Mouse (Mus musculus): ENCODE data around the gene Kcmf1. TPM values are rescaled to one million over a fixed set of nuclear protein-coding genes. Genes with fewer than 3 reads are reported as not detected.
"Not testable (repeated sequence)": the region's sequence is repeated elsewhere in the genome, so short reads cannot be mapped to it uniquely, and the experiment has no call there.

The Kcmf1 gene
- polyA plus RNA-seq, 1 experiment from 2014 or later = 49.5 TPM

DNA sequence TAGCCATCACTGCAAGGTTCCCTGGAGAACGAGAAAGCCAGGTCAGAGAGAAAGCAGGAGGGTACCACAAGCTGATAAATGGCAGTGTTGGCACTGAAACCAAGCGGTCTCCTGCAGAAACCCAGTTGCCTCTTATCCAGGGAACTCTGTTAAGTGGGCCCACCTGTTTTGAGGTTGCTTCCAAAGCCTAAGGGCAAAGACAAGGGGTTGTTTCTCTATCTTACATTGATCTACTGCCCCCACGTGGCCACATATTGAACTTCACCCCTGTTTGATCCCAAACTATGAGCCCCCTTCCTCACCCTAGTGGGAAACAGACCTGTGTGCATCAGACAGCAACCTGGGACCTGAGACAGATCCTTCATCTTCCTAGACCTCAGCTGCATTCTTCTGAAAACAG is 68.5 kb downstream of the Kcmf1 start:
- ATAC-seq (ENCODE audit: low FRiP score, low TSS enrichment) = no peak

DNA sequence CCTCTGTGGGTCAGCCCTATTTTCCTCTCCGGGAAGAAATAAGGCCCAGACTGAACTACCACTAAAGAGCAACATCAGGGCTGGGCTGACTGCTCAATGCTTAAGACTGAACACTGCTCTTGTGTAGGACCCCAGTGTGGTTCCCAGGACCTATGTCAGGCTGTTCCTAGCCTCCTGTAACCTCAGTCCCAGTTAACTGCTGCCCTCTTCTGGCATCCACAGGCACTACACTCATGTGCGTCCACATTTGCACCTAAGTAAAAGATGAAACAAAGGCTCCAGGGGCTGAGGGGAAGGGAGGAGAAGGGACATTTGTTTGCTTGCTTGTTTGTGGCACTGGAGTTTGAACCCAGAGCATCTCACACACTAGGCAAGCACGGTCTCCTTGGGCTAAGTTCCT is 70.9 kb downstream of the Kcmf1 start:
- Histone ChIP-seq H3K4me3 (ENCODE audit: low read depth, low read length) (no peak overlapping the region), H3K36me3 (ENCODE audit: control insufficient read depth, insufficient read depth, low read length) (no peaks in the 10 kb centered on the region), H3K4me1 (replicated peaks; ENCODE audit: control insufficient read depth, insufficient read depth) (no peaks in the 10 kb centered on the region), H3K9ac (ENCODE audit: low read length) (no peak overlapping the region), H3K4me2 (replicated peaks; ENCODE audit: low read depth) (no peak overlapping the region), H3K27ac (replicated peaks) (no peak overlapping the region), H3K27me3 (ENCODE audit: control insufficient read depth, insufficient read depth, low read length) (no peaks in the 10 kb centered on the region), H3K9me3 (ENCODE audit: control insufficient read depth, low read length) (no peaks in the 10 kb centered on the region)
- DNase-seq (ENCODE audit: low spot score) = peak; percentile 40
- ATAC-seq (ENCODE audit: low FRiP score, low TSS enrichment) = no peak
- 83% methylated on average over 3 of the region's 3 CpGs for WGBS
- TF ChIP-seq CTCF (IDR thresholded peaks at IDR 0.05; ENCODE audit: low read depth) (peak; percentile 72), EP300 (optimal IDR thresholded peaks at IDR 0.05) (no peak)

More for the DNA sequence above, 68.5 kb downstream of the Kcmf1 start:
- Histone ChIP-seq H3K4me2 (replicated peaks; ENCODE audit: low read depth) (no peak overlapping the region), H3K9ac (ENCODE audit: low read length) (no peak overlapping the region), H3K4me1 (replicated peaks; ENCODE audit: control insufficient read depth, insufficient read depth) (no peaks in the 10 kb centered on the region), H3K27ac (replicated peaks) (no peak overlapping the region), H3K36me3 (ENCODE audit: control insufficient read depth, insufficient read depth, low read length) (no peaks in the 10 kb centered on the region), H3K9me3 (ENCODE audit: control insufficient read depth, low read length) (no peaks in the 10 kb centered on the region), H3K4me3 (ENCODE audit: low read depth, low read length) (no peak overlapping the region), H3K27me3 (ENCODE audit: control insufficient read depth, insufficient read depth, low read length) (no peaks in the 10 kb centered on the region)
- peak; percentile 88 for TF ChIP-seq CTCF (IDR thresholded peaks at IDR 0.05; ENCODE audit: low read depth)
- no peak for TF ChIP-seq EP300 (optimal IDR thresholded peaks at IDR 0.05)
- WGBS = 18% methylated on average over 3 of the region's 3 CpGs
- peak; percentile 66 for DNase-seq (ENCODE audit: low spot score)

- not testable (repeated sequence) for H3K36me3 ChIP-seq (ENCODE audit: control insufficient read depth, insufficient read depth, low read length); H3K4me2 ChIP-seq (replicated peaks; ENCODE audit: low read depth); H3K9me3 ChIP-seq (ENCODE audit: control insufficient read depth, low read length); H3K4me1 ChIP-seq (replicated peaks; ENCODE audit: control insufficient read depth, insufficient read depth); H3K9ac ChIP-seq (ENCODE audit: low read length); ATAC-seq (ENCODE audit: low FRiP score, low TSS enrichment); DNase-seq (ENCODE audit: low spot score); H3K27me3 ChIP-seq (ENCODE audit: control insufficient read depth, insufficient read depth, low read length); H3K4me3 ChIP-seq (ENCODE audit: low read depth, low read length); H3K27ac ChIP-seq (replicated peaks)
- 5% methylated on average over 7 of the region's 9 CpGs for WGBS
Measured at GRCm38 (mm10) chr6:72828037-72828436, 71.7 kb downstream of the Kcmf1 start.

DNA sequence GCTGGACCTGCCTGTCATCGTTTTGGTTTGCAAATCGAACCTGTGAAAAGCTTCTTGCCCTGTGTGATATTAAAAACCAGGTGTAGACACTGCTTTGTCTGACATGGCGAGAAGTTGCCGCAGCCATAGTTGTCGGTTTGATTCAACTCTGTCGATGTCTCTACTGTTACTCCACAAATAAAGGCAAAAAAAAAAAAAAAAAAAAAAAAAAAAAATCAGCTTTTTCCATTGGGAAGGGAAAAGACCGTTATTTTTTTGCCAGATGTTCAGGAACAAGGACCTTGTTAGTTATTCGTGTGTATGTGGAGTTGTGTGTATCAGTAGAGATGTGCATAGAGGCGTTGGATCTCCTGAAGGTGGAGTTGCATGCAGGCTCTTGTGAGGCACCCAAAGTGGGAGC is 74.0 kb downstream of the Kcmf1 start:
- 62% methylated on average over 9 of the region's 9 CpGs for WGBS
- no peak for ATAC-seq (ENCODE audit: low FRiP score, low TSS enrichment)

DNA sequence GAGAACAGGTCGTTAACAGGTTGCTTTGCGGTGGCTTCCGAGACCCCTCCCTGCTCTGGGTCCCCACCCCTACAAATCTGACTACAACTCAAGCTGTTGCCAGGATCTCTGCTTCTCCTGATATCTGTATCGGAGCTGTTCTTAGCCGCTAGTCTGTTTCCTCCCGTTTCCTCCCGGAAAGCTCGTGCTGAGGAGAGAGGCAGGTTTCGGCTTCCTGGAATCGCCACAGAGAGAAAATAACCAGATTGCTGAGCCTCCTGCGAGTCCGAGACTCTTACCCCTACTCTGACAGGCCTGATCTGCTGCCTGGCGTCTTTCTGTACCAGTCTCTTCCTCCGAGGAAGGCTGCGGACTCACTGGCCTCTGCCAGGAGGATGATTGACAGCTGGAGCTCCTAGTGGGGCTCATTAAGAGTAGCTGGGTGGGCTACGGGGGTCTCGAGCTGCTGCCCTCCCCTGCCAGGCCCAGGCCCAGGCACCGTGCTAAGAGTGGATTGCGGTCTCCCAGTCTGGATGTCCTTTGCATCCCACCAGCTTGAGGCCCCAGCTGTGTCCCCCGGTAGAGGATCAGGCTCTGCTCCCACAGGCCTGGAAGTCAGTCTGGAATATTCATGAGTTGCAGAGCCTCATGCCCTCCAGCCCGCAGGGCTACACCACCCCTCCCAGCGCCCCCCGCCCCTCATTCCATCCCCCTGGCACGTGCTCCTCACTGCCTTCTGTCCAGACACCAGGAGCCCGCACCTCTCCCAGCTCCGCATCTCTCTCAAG is 74.6 kb downstream of the Kcmf1 start:
- no peaks in the 10 kb centered on the region for H3K4me1 ChIP-seq (replicated peaks; ENCODE audit: control insufficient read depth, insufficient read depth)
- peak overlapping the region; percentile 44 for H3K4me2 ChIP-seq (replicated peaks; ENCODE audit: low read depth)
- 16% methylated on average over 26 of the region's 26 CpGs for WGBS
- H3K36me3 ChIP-seq (ENCODE audit: control insufficient read depth, insufficient read depth, low read length) = no peaks in the 10 kb centered on the region
- H3K27me3 ChIP-seq (ENCODE audit: control insufficient read depth, insufficient read depth, low read length) = no peaks in the 10 kb centered on the region
- no peak overlapping the region for H3K27ac ChIP-seq (replicated peaks)
- DNase-seq (ENCODE audit: low spot score) = no peak
- peak; percentile 48; the same call in 1 of the 2 replicates for ATAC-seq (ENCODE audit: low FRiP score, low TSS enrichment)
- H3K9ac ChIP-seq (ENCODE audit: low read length) = peak overlapping the region; percentile 51
- H3K9me3 ChIP-seq (ENCODE audit: control insufficient read depth, low read length) = no peaks in the 10 kb centered on the region
- no peak for TF ChIP-seq CTCF (IDR thresholded peaks at IDR 0.05; ENCODE audit: low read depth)
- no peak for TF ChIP-seq EP300 (optimal IDR thresholded peaks at IDR 0.05)
- H3K4me3 ChIP-seq (ENCODE audit: low read depth, low read length) = peak overlapping the region; percentile 28

More for the DNA sequence above, 74.0 kb downstream of the Kcmf1 start:
- H3K9me3 ChIP-seq (ENCODE audit: control insufficient read depth, low read length) = no peaks in the 10 kb centered on the region
- no peak overlapping the region for H3K9ac ChIP-seq (ENCODE audit: low read length)
- no peak for DNase-seq (ENCODE audit: low spot score)
- H3K27me3 ChIP-seq (ENCODE audit: control insufficient read depth, insufficient read depth, low read length) = no peaks in the 10 kb centered on the region
- H3K4me1 ChIP-seq (replicated peaks; ENCODE audit: control insufficient read depth, insufficient read depth) = no peaks in the 10 kb centered on the region
- H3K4me2 ChIP-seq (replicated peaks; ENCODE audit: low read depth) = no peak overlapping the region
- TF ChIP-seq EP300 (optimal IDR thresholded peaks at IDR 0.05) (no peak), CTCF (IDR thresholded peaks at IDR 0.05; ENCODE audit: low read depth) (no peak)
- H3K27ac ChIP-seq (replicated peaks) = no peak overlapping the region
- H3K36me3 ChIP-seq (ENCODE audit: control insufficient read depth, insufficient read depth, low read length) = no peaks in the 10 kb centered on the region
- no peak overlapping the region for H3K4me3 ChIP-seq (ENCODE audit: low read depth, low read length)

DNA sequence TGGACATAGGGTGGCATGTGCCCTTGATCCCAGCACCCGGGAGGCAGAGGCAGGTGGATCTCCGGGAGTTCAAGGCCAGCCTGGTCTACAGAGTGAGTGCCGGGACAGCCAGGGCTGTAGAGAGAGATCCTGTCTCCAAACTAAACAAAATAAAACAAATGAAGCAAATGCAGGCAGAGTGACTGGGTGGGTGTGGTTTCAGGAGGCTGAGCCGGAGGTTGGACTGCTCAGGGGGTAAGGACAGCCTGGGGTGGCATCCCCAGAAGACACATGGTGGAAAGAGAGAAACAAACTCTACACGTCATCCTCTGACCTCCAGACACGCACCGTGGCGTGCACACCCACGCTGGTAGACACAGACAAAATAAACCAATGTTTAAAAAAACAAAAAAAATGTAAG is 86.3 kb downstream of the Kcmf1 start:
- no peak for DNase-seq (ENCODE audit: low spot score)
- Histone ChIP-seq H3K27me3 (ENCODE audit: control insufficient read depth, insufficient read depth, low read length) (no peaks in the 10 kb centered on the region), H3K4me2 (replicated peaks; ENCODE audit: low read depth) (no peak overlapping the region; the same call in 1 of the 2 replicates), H3K9ac (ENCODE audit: low read length) (no peak overlapping the region), H3K36me3 (ENCODE audit: control insufficient read depth, insufficient read depth, low read length) (no peaks in the 10 kb centered on the region), H3K9me3 (ENCODE audit: control insufficient read depth, low read length) (no peaks in the 10 kb centered on the region), H3K27ac (replicated peaks) (no peak overlapping the region), H3K4me3 (ENCODE audit: low read depth, low read length) (no peak overlapping the region), H3K4me1 (replicated peaks; ENCODE audit: control insufficient read depth, insufficient read depth) (no peaks in the 10 kb centered on the region)
- WGBS = 62% methylated on average over 9 of the region's 9 CpGs
- no peak for ATAC-seq (ENCODE audit: low FRiP score, low TSS enrichment)
- TF ChIP-seq CTCF (IDR thresholded peaks at IDR 0.05; ENCODE audit: low read depth) (no peak), EP300 (optimal IDR thresholded peaks at IDR 0.05) (no peak)

Data from stomach, postnatal 0 days (tissue).